Mouse (Mus musculus) liver, postnatal 0 days (tissue): ENCODE measurements at regions not wholly inside any gene's neighbourhood (a gene's known extent, or its start where the extent isn't known, plus 50 kb on each side); places are given as distances from the start of the nearest gene placed in this dataset.

Experiments
- CTCF ChIP-seq: sonication (generic); IDR thresholded peaks from 2 replicates; pipeline ENCODE4 v1.5.1; 2016; ENCODE audit warnings: antibody characterized with exemption, low read depth
- EP300 ChIP-seq: IDR thresholded peaks from 2 replicates; pipeline ENCODE4 v1.6.1; 2016; ENCODE audit warnings: antibody characterized with exemption, low read depth, mild to moderate bottlenecking

DNA sequence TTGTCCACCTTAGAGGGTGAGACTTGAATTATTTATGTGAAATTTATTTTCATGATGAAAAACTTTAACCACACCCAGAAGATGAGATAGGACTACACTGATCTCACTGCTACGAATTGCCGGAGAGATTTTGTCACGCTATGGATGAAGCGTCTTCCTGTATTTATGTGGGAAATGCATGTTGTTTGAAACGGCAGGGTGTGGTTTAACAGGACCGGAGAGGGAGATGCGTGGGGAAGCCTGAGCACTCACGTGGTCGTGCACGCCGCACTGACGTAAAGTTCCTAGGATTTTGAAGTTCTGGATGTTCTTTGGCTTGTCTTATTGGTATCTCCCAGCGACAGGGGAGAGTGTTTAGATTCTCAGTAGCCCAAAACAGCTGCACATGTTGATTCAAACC lies 139.3 kb upstream of the Ubr2 start:
- no peak for TF ChIP-seq CTCF
- TF ChIP-seq EP300: no peak
